Mouse (Mus musculus) c-Kit-positive CD71-positive TER-119-negative erythroid progenitor cells, embryonic 14.5 days (primary cell): ENCODE measurements around the gene Masp2.

Source experiments
- DNase-seq: peaks from one replicate; pipeline ENCODE4 v3.0.0-alpha.2; 2013; ENCODE audit warnings: low read depth

Masp2 gene

GRCm38 (mm10) chr4:148600316-148600715, 2.0 kb upstream of the Masp2 start:
- DNase-seq: no peak

- DNase-seq: no peak
Observed at GRCm38 (mm10) chr4:148601871-148602270, 483 bp upstream of the Masp2 start.

- DNase-seq: no peak
Observed at GRCm38 (mm10) chr4:148603376-148604139, 1.2 kb downstream of the Masp2 start.

GRCm38 (mm10) chr4:148604141-148604540, 1.8 kb downstream of the Masp2 start:
- DNase-seq: no peak

GRCm38 (mm10) chr4:148604541-148605165, 2.3 kb downstream of the Masp2 start:
- peak; percentile 58 for DNase-seq

- DNase-seq: peak; percentile 65
Observed at GRCm38 (mm10) chr4:148607758-148608157, 5.4 kb downstream of the Masp2 start.

- no peak for DNase-seq
Observed at GRCm38 (mm10) chr4:148609805-148610204, 7.5 kb downstream of the Masp2 start.

GRCm38 (mm10) chr4:148610631-148611364, 8.4 kb downstream of the Masp2 start:
- no peak for DNase-seq

GRCm38 (mm10) chr4:148612557-148612956, 10.2 kb downstream of the Masp2 start:
- DNase-seq: no peak

GRCm38 (mm10) chr4:148613738-148614137, 11.4 kb downstream of the Masp2 start:
- no peak for DNase-seq

GRCm38 (mm10) chr4:148619805-148620204, 17.5 kb downstream of the Masp2 start:
- no peak for DNase-seq

GRCm38 (mm10) chr4:148620718-148621117, 18.4 kb downstream of the Masp2 start:
- DNase-seq: no peak

GRCm38 (mm10) chr4:148622485-148622884, 20.1 kb downstream of the Masp2 start:
- DNase-seq: no peak

- DNase-seq: no peak
Observed at GRCm38 (mm10) chr4:148623609-148624008, 21.3 kb downstream of the Masp2 start.

GRCm38 (mm10) chr4:148625010-148625409, 22.7 kb downstream of the Masp2 start:
- no peak for DNase-seq

GRCm38 (mm10) chr4:148625756-148626622, 23.6 kb downstream of the Masp2 start:
- DNase-seq: no peak

- DNase-seq: peak; percentile 89
Observed at GRCm38 (mm10) chr4:148626623-148627185, 24.4 kb downstream of the Masp2 start, which contains the start of gene Tardbp. Gene Tardbp, minus strand, starts transcription at chr4:148627019.

GRCm38 (mm10) chr4:148627246-148627645, 24.9 kb downstream of the Masp2 start:
- DNase-seq: no peak

- DNase-seq: no peak
Observed at GRCm38 (mm10) chr4:148632013-148632692, 29.8 kb downstream of the Masp2 start.

GRCm38 (mm10) chr4:148633395-148634061, 31.2 kb downstream of the Masp2 start:
- DNase-seq: no peak
